Mouse (Mus musculus) neural tube, embryonic 12.5 days (tissue): ENCODE results near the gene Hsd17b6. TPM values are rescaled to one million over a fixed set of nuclear protein-coding genes. Genes with fewer than 3 reads are reported as not detected.
A peak's percentile ranks its signal among the peaks of the same experiment; 100 is the strongest.

Experiments
- ATAC-seq: fragments of 200-750 bp; cut with Nextera tagmentation; 2 replicates; pipeline ENCODE4 v1.8.0; 2017; ENCODE audit warnings: low read depth, mild to moderate bottlenecking, moderate TSS enrichment, moderate library complexity; ENCODE audit not compliant: low FRiP score
- H3K27ac ChIP-seq: fragments of 300-500 bp; sonication (generic); 2 replicates; pipeline ENCODE4 v1.5.1; 2016
- H3K27me3 ChIP-seq: fragments of 300-500 bp; sonication (generic); replicated peaks from 2 replicates; pipeline ENCODE4 v1.6.1; 2016; ENCODE audit warnings: mild to moderate bottlenecking
- H3K36me3 ChIP-seq: fragments of 300-500 bp; sonication (generic); 2 replicates; pipeline ENCODE4 v1.6.1; 2016; ENCODE audit warnings: mild to moderate bottlenecking
- H3K4me1 ChIP-seq: fragments of 300-500 bp; sonication (generic); 2 replicates; pipeline ENCODE4 v1.6.1; 2016
- H3K4me2 ChIP-seq: fragments of 300-500 bp; sonication (generic); replicated peaks from 2 replicates; pipeline ENCODE4 v1.6.1; 2016; ENCODE audit warnings: mild to moderate bottlenecking
- H3K4me3 ChIP-seq: fragments of 300-500 bp; sonication (generic); 2 replicates; pipeline ENCODE4 v1.5.1; 2016
- H3K9ac ChIP-seq: fragments of 300-500 bp; sonication (generic); 2 replicates; pipeline ENCODE4 v1.6.1; 2016; ENCODE audit warnings: mild to moderate bottlenecking
- H3K9me3 ChIP-seq: fragments of 300-500 bp; sonication (generic); 2 replicates; pipeline ENCODE4 v1.6.1; 2016; ENCODE audit warnings: mild to moderate bottlenecking
- whole genome bisulfite sequencing: fragments of 180-500 bp; shearing (Covaris S2); methylation state at CpG from one replicate; pipeline ENCODE4 v1.1.7; 2016; 5-methylcytosine and 5-hydroxymethylcytosine counted together
- polyA plus RNA-seq: library from polyadenylated mRNA; unstranded; fragments of >200 nt; fragmentation: Nextera tagmentation; extraction: Ambion mirVana; gene quantifications from 2 replicates; pipeline ENCODE4 v1.2.1, GENCODE M21; 2016

The Hsd17b6 gene
- polyA plus RNA-seq, 1 experiment from 2014 or later = not detected

DNA sequence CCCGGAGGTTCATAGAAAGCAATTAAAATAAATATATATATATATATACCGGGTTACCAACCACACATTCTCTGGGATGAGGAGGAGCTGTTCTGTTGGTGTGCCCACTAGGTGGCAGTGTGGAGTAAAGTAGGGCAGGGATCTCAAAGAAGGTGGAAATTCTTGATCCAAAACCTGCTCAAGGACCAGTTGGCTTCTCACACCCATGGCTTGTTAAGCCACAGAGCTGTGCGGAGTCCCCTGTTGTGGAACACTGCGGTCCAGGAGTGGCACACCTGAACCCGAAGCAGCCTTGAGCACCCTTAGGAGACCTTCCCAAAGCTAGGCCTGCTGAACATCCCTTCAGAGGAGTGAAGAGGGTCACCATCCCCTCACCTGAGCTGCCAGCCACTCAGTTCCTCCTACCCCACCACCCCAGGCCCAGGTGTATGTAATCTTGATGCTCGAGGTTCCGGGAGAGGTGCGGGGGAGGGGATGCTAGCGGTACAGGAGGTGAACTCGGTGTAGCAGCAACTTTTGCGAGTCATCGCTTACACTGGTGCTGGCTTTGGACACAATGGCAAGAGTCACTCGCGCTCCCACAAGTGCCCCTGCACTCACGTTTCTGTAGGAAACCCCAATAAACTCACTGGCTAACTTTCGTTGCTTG, 51.1 kb downstream of the Hsd17b6 start:
- H3K27ac ChIP-seq = no peak overlapping the region
- ATAC-seq = no peak
- no peak overlapping the region for H3K9ac ChIP-seq
- 65% methylated on average over 16 of the region's 16 CpGs for WGBS
- H3K27me3 ChIP-seq = no peaks in the 10 kb centered on the region
- no peaks in the 10 kb centered on the region for H3K4me1 ChIP-seq
- no peak overlapping the region for H3K4me2 ChIP-seq
- H3K4me3 ChIP-seq = no peak overlapping the region
- H3K36me3 ChIP-seq = no peaks in the 10 kb centered on the region
- no peaks in the 10 kb centered on the region for H3K9me3 ChIP-seq

DNA sequence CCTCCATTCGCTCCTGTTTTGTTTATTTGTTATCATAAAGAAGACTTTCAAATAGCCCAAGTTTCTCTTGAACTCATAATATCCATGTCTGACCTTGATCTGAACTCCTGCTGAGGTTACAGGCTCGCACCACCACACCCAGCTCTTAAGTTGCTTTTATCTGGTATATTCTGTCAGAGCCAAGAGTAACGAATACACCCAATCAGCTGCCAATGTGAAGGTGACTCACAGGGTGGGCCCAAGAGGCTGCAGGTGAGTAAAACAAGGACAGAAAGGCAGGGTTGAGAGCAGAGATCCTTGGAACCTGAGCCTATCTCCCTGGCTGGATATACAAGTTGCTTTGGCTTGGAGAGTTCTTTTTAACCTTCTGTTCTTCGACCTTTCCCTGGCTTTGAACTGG, 52.4 kb downstream of the Hsd17b6 start:
- WGBS = 79% methylated on average over 4 of the region's 4 CpGs

DNA sequence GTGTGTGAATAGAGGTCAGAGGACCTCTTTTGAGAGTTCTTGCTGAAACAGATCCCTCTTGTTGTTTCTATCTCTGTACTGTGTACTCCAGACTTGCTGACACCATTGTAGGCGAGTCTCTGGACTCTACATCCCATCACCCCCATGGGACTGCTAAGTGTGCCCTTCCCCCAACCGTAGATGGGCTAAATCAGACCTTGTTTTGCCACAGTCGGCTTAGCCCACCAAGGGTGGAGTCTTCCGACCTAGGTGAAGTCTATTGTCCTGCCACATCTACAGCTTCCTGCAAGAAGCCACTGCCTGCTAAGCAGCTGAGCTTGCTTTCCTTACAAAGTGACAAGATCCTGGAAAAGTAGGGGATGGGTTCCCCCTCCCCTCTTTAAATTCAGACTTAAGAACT, 55.6 kb downstream of the Hsd17b6 start:
- no peak overlapping the region for H3K27ac ChIP-seq
- H3K9me3 ChIP-seq = no peaks in the 10 kb centered on the region
- no peak overlapping the region for H3K4me2 ChIP-seq
- H3K27me3 ChIP-seq = no peaks in the 10 kb centered on the region
- H3K9ac ChIP-seq = no peak overlapping the region
- ATAC-seq = no peak
- no peak overlapping the region for H3K4me3 ChIP-seq
- no peaks in the 10 kb centered on the region for H3K4me1 ChIP-seq
- WGBS = 73% methylated on average over 4 of the region's 4 CpGs
- H3K36me3 ChIP-seq = no peaks in the 10 kb centered on the region

More for the DNA sequence above, 52.4 kb downstream of the Hsd17b6 start:
- Histone ChIP-seq H3K9ac (no peak overlapping the region), H3K27me3 (no peaks in the 10 kb centered on the region), H3K36me3 (no peaks in the 10 kb centered on the region), H3K4me3 (no peak overlapping the region), H3K4me1 (no peaks in the 10 kb centered on the region), H3K4me2 (no peak overlapping the region), H3K9me3 (no peaks in the 10 kb centered on the region), H3K27ac (no peak overlapping the region)
- ATAC-seq = no peak

DNA sequence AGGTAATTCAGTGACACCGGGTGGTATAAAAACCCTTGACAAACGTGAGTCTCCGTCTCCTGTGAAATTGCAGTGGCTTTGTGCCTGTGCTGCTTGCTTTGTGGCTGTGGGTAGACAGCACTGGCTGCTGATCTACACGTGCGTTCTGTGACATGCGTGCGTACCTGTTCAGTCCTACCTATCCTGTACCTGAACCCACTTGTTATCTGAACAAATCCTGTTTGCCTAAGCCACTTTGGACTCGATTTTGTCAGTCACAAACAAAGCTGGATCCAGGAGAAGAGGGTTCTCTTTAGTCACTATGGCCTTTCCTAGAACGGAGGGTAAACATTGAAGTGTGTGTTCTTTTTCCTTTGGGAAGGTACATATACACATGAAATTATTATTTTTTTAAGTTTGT, 56.0 kb downstream of the Hsd17b6 start:
- H3K4me3 ChIP-seq = no peak overlapping the region
- no peak overlapping the region for H3K27ac ChIP-seq
- H3K27me3 ChIP-seq = no peaks in the 10 kb centered on the region
- no peak overlapping the region for H3K9ac ChIP-seq
- WGBS = 83% methylated on average over 9 of the region's 9 CpGs
- no peaks in the 10 kb centered on the region for H3K36me3 ChIP-seq
- ATAC-seq = no peak
- H3K4me1 ChIP-seq = no peaks in the 10 kb centered on the region
- H3K4me2 ChIP-seq = no peak overlapping the region
- H3K9me3 ChIP-seq = no peaks in the 10 kb centered on the region

DNA sequence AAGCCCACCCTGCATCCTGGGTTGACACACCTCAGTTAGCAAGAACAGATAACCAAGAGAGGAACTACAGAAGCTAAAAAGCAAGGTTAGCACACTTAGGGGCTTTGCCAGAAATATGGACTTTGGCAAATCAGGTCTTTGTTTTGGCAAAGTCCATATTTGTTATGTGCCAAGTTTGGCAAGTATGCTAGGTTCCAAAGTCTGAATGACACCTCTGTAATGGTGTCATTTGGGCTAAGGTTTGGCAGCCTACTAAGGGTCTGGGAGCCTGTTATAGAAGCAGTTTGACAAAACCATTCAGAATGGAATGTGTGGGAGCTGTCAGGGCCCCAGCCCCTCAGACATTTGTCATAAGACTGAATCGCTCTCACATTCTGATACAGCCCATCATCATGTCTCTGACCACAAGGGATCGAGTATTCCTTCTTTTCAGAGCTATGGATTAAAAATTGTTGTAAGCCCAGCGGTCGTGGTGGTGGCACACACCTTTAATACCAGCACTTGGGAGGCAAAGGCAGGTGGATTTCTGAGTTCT, 57.7 kb downstream of the Hsd17b6 start:
- no peaks in the 10 kb centered on the region for H3K4me1 ChIP-seq
- 89% methylated on average over 4 of the region's 4 CpGs for WGBS
- no peak for ATAC-seq
- no peaks in the 10 kb centered on the region for H3K9me3 ChIP-seq
- H3K4me2 ChIP-seq = no peak overlapping the region
- H3K4me3 ChIP-seq = no peak overlapping the region
- no peak overlapping the region for H3K9ac ChIP-seq
- H3K36me3 ChIP-seq = no peaks in the 10 kb centered on the region
- no peaks in the 10 kb centered on the region for H3K27me3 ChIP-seq
- H3K27ac ChIP-seq = no peak overlapping the region

DNA sequence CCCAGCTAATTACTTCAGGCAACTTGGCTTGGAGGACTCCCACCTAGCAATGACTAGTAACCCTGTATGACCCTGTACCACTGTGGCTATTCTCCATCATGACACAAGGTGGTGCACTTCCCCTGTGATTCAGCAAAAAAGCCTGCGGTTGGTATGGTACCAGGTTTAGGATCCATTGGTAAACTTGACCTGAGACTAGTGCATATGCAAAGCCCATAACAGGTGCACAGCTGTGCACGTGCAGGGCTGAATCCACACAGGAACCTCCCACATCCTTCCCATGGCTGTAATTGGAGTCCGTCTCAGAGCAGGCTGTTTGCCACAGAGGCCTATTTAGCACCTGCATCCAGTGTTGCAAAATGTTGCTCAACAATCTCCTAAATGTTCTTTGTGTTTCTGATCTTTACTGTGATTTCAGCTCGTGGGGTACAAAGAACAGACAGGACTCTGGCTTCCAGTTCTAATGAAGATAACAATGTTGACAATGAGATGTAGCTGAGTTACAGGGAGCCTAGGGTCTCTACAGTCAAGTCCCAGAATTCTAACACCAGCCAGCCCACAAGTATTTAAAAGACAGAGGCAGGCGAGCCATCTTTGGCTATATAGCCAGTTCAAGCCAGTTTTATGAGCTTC, 61.9 kb downstream of the Hsd17b6 start:
- H3K27ac ChIP-seq = no peak overlapping the region
- H3K9ac ChIP-seq = no peak overlapping the region
- H3K4me1 ChIP-seq = no peaks in the 10 kb centered on the region
- H3K36me3 ChIP-seq = no peaks in the 10 kb centered on the region
- no peaks in the 10 kb centered on the region for H3K9me3 ChIP-seq
- ATAC-seq = peak; percentile 37; the same call in 1 of the 2 replicates
- no peak overlapping the region for H3K4me3 ChIP-seq
- 24% methylated on average over 5 of the region's 5 CpGs for WGBS
- H3K27me3 ChIP-seq = no peaks in the 10 kb centered on the region
- no peak overlapping the region for H3K4me2 ChIP-seq

Other genes with a start within 250 kb of the Hsd17b6 start
- gene Rdh1, start 247.9 kb downstream of the Hsd17b6 start, polyA plus RNA-seq = 0.05 and 0.09 TPM in 2 replicates
- gene Rdh16f1, start 247.8 kb downstream of the Hsd17b6 start, polyA plus RNA-seq = not detected in 2 replicates
- 0.09 and 0.10 TPM in 2 replicates for gene Rdh9, start 231.2 kb downstream of the Hsd17b6 start, polyA plus RNA-seq
- gene Rdh16, start 206.5 kb downstream of the Hsd17b6 start, polyA plus RNA-seq = not detected in 2 replicates
- gene Rdh19, start 157.7 kb downstream of the Hsd17b6 start, polyA plus RNA-seq = not detected in 2 replicates
- gene Rdh16f2, start 141.1 kb downstream of the Hsd17b6 start, polyA plus RNA-seq = not detected in 2 replicates
- gene Rdh7, start 118.8 kb downstream of the Hsd17b6 start, polyA plus RNA-seq = not detected in 2 replicates
- gene Sdr9c7, start 109.1 kb downstream of the Hsd17b6 start, polyA plus RNA-seq = not detected in 2 replicates
- gene Prim1, start 7.6 kb upstream of the Hsd17b6 start, polyA plus RNA-seq = 53.4 and 57.8 TPM in 2 replicates
- gene Naca, start 28.0 kb upstream of the Hsd17b6 start, polyA plus RNA-seq = 668 and 670 TPM in 2 replicates
- gene Ptges3, start 51.3 kb upstream of the Hsd17b6 start, polyA plus RNA-seq = 461 and 507 TPM in 2 replicates
- gene Atp5b, start 75.7 kb upstream of the Hsd17b6 start, polyA plus RNA-seq = 2,084 and 2,133 TPM in 2 replicates
- 12.2 and 14.9 TPM in 2 replicates for gene Baz2a, start 84.0 kb upstream of the Hsd17b6 start, polyA plus RNA-seq
- 17.2 and 20.0 TPM in 2 replicates for gene Rbms2, start 172.7 kb upstream of the Hsd17b6 start, polyA plus RNA-seq
- gene Gls2, start 186.8 kb upstream of the Hsd17b6 start, polyA plus RNA-seq = 1.00 and 1.5 TPM in 2 replicates
- 21.8 and 21.9 TPM in 2 replicates for gene Spryd4, start 204.2 kb upstream of the Hsd17b6 start, polyA plus RNA-seq
- gene Mip, start 218.2 kb upstream of the Hsd17b6 start, polyA plus RNA-seq = not detected in 2 replicates
- gene Timeless, start 224.5 kb upstream of the Hsd17b6 start, polyA plus RNA-seq = 48.6 and 50.6 TPM in 2 replicates
- 0.18 and 0.49 TPM in 2 replicates for gene Apon, start 246.5 kb upstream of the Hsd17b6 start, polyA plus RNA-seq